Mouse (Mus musculus) heart, postnatal 0 days (tissue): ENCODE data around the gene Snrnp25.

Source experiments
- CTCF ChIP-seq: IDR thresholded peaks from 2 replicates; pipeline ENCODE4 v1.5.1; 2016; ENCODE audit warnings: antibody characterized with exemption, control low read depth, low read depth
- EP300 ChIP-seq: IDR thresholded peaks from 2 replicates; pipeline ENCODE4 v1.6.1; 2016; ENCODE audit warnings: antibody characterized with exemption, low read depth

GRCm38 (mm10) chr11:32218501-32219050 is 13.4 kb downstream of the Snrnp25 start:
- TF ChIP-seq CTCF, result no peak
- no peak for TF ChIP-seq EP300
